Mouse (Mus musculus) common myeloid progenitor, adult 5-6 weeks (primary cell): Measurements from ENCODE around the gene Cyp1a1. TPM values are rescaled to one million over a fixed set of nuclear protein-coding genes. Genes with fewer than 3 reads are reported as not detected.

Experiments
- ATAC-seq: replicated peaks from 2 replicates; pipeline ENCODE4 v1.8.0; 2016; ENCODE audit warnings: low read depth, mild to moderate bottlenecking, moderate TSS enrichment, inconsistent platforms; ENCODE audit not compliant: poor library complexity, severe bottlenecking
- total RNA-seq: library from RNA; stranded (forward); fragments of 200-1000, 187-1606 nt; gene quantifications from 2 replicates; pipeline ENCODE4 v1.2.3, GENCODE M21; 2017

The Cyp1a1 gene
- total RNA-seq = 0.50 TPM in 1 of 2 replicates, not detected in the other

GRCm38 (mm10) chr9:57687751-57688150, at the start of gene Cyp1a1:
Cyp1a1 (plus strand) TSS chr9:57687928.
- no peak for ATAC-seq

- ATAC-seq = peak; percentile 37
These were observed 48.9 kb upstream of the Cyp1a1 start for GRCm38 (mm10) chr9:57638651-57639459.

- no peak for ATAC-seq
These were observed 47.9 kb upstream of the Cyp1a1 start for GRCm38 (mm10) chr9:57639661-57640328.

GRCm38 (mm10) chr9:57640384-57640783, 47.3 kb upstream of the Cyp1a1 start:
- ATAC-seq = peak; percentile 70

- no peak for ATAC-seq
These were observed 46.7 kb upstream of the Cyp1a1 start for GRCm38 (mm10) chr9:57641022-57641421.

- ATAC-seq = no peak
These were observed 45.8 kb upstream of the Cyp1a1 start for GRCm38 (mm10) chr9:57641775-57642550.

- ATAC-seq = no peak
These were observed 44.4 kb upstream of the Cyp1a1 start for GRCm38 (mm10) chr9:57643169-57643855.

- ATAC-seq = peak; percentile 38
These were observed 43.9 kb upstream of the Cyp1a1 start for GRCm38 (mm10) chr9:57643856-57644180.

GRCm38 (mm10) chr9:57644442-57644943, 43.2 kb upstream of the Cyp1a1 start:
- ATAC-seq = no peak

GRCm38 (mm10) chr9:57644944-57645893, 42.5 kb upstream of the Cyp1a1 start:
- peak; percentile 49 for ATAC-seq

GRCm38 (mm10) chr9:57646551-57647103, 41.1 kb upstream of the Cyp1a1 start:
- ATAC-seq = peak; percentile 61

GRCm38 (mm10) chr9:57647286-57648108, 40.2 kb upstream of the Cyp1a1 start:
- no peak for ATAC-seq

- ATAC-seq = no peak
These were observed 37.5 kb upstream of the Cyp1a1 start for GRCm38 (mm10) chr9:57650130-57650785.

GRCm38 (mm10) chr9:57650786-57651311, 36.9 kb upstream of the Cyp1a1 start:
- ATAC-seq = peak; percentile 53

GRCm38 (mm10) chr9:57652351-57652750, 35.4 kb upstream of the Cyp1a1 start:
- no peak for ATAC-seq

- ATAC-seq = no peak
These were observed 34.9 kb upstream of the Cyp1a1 start for GRCm38 (mm10) chr9:57652855-57653254.

GRCm38 (mm10) chr9:57653283-57653682, 34.4 kb upstream of the Cyp1a1 start, which contains the start of gene Csk:
Csk (minus strand) TSS chr9:57653631.
- ATAC-seq = no peak
